Mouse (Mus musculus) CH12F3 (cell line): ENCODE data around the gene Skap1.

Source experiments
- in situ Hi-C: fragments of 300-500 bp; cut with MboI; formaldehyde crosslinking; loops from 2 replicates; pipeline ENCODE4 v1.14.3; 2020; ENCODE audit warnings: low sequenced_read_pairs

The Skap1 gene

GRCm38 (mm10) chr11:96463986-96464715, at the start of gene Skap1:
Gene Skap1, plus strand, starts transcription at chr11:96464593.
- in situ Hi-C loops, result no loop called here

GRCm38 (mm10) chr11:96421074-96421473, 43.3 kb upstream of the Skap1 start:
- in situ Hi-C loops, result no loop called here

GRCm38 (mm10) chr11:96421517-96422265, 42.7 kb upstream of the Skap1 start:
- in situ Hi-C loops, result no loop called here

- in situ Hi-C loops, result no loop called here
Observed at GRCm38 (mm10) chr11:96425193-96425592, 39.2 kb upstream of the Skap1 start.

- in situ Hi-C loops, result no loop called here
Observed at GRCm38 (mm10) chr11:96426191-96426590, 38.2 kb upstream of the Skap1 start.

GRCm38 (mm10) chr11:96426805-96427204, 37.6 kb upstream of the Skap1 start:
- in situ Hi-C loops, result no loop called here

- in situ Hi-C loops, result no loop called here
Observed at GRCm38 (mm10) chr11:96429062-96429461, 35.3 kb upstream of the Skap1 start.

GRCm38 (mm10) chr11:96429891-96430290, 34.5 kb upstream of the Skap1 start:
- in situ Hi-C loops, result no loop called here

GRCm38 (mm10) chr11:96431871-96432270, 32.5 kb upstream of the Skap1 start:
- in situ Hi-C loops, result no loop called here

GRCm38 (mm10) chr11:96434888-96435287, 29.5 kb upstream of the Skap1 start:
- in situ Hi-C loops, result no loop called here

- in situ Hi-C loops, result no loop called here
Observed at GRCm38 (mm10) chr11:96436525-96436924, 27.9 kb upstream of the Skap1 start.

- in situ Hi-C loops, result no loop called here
Observed at GRCm38 (mm10) chr11:96438787-96439186, 25.6 kb upstream of the Skap1 start.

GRCm38 (mm10) chr11:96441546-96442185, 22.7 kb upstream of the Skap1 start:
- in situ Hi-C loops, result no loop called here

- in situ Hi-C loops, result no loop called here
Observed at GRCm38 (mm10) chr11:96442468-96442867, 21.9 kb upstream of the Skap1 start.

GRCm38 (mm10) chr11:96447931-96448330, 16.5 kb upstream of the Skap1 start:
- in situ Hi-C loops, result no loop called here

- in situ Hi-C loops, result no loop called here
Observed at GRCm38 (mm10) chr11:96455111-96455510, 9.3 kb upstream of the Skap1 start.

GRCm38 (mm10) chr11:96455699-96456326, 8.6 kb upstream of the Skap1 start:
- in situ Hi-C loops, result no loop called here

- in situ Hi-C loops, result no loop called here
Observed at GRCm38 (mm10) chr11:96456508-96457305, 7.7 kb upstream of the Skap1 start.

- in situ Hi-C loops, result no loop called here
Observed at GRCm38 (mm10) chr11:96461766-96462165, 2.6 kb upstream of the Skap1 start.

- in situ Hi-C loops, result no loop called here
Observed at GRCm38 (mm10) chr11:96462191-96462752, 2.1 kb upstream of the Skap1 start.
